ENCODE assay signal across 18 mouse cellular contexts in genomic region chr8:31454736-31455391, GRCm38 (mm10).
DNase-seq lines count a peak whose midpoint lies in the region; ATAC-seq and TF ChIP-seq lines count a peak whose summit lies in the region.
"Had no signal": no experiment of that assay in that cellular context is flagged by ENCODE, and none has a peak within 500 bp of the region (broad histone marks: within the 10 kb centered on the region; RNA-seq: fewer than 3 reads in every experiment).

No protein-coding gene starts in this region.

- H3K9me3 ChIP-seq in midbrain, embryonic 12.5 days: no peaks in the 10 kb centered on the region
- no peaks in the 10 kb centered on the region for H3K9me3 ChIP-seq in midbrain, embryonic 11.5 days (ENCODE audit: control insufficient read depth, low read length)
- H3K9me3 ChIP-seq in hindbrain, embryonic 15.5 days: no peaks in the 10 kb centered on the region
- H3K9me3 ChIP-seq: liver, embryonic 12.5 days had no signal

- no peak for TF ChIP-seq CTCF in kidney, adult 2 months (conservative IDR thresholded peaks at IDR 0.05; ENCODE audit: insufficient read depth, insufficient read length, low read depth, low read length)

- peaks cover 5% of the 10 kb centered on the region; the same call in 1 of the 2 replicates for H3K4me1 ChIP-seq in midbrain, embryonic 12.5 days
- no peaks in the 10 kb centered on the region for H3K4me1 ChIP-seq in midbrain, embryonic 11.5 days (ENCODE audit: control insufficient read depth, insufficient read depth, low read length)
- 0 out of 2 replicates have a peak, but pooled peaks cover 9% of the 10 kb centered on the region for H3K4me1 ChIP-seq in hindbrain, embryonic 15.5 days (replicated peaks)
- H3K4me1 ChIP-seq in kidney, adult 2 months (ENCODE audit: control insufficient read depth, insufficient read depth, low read length): no peaks in the 10 kb centered on the region
- H3K4me1 ChIP-seq: liver, embryonic 12.5 days had no signal

- DNase-seq in cerebellum, postnatal 14 days: peak; percentile 5 to 20
- DNase-seq in cerebellum, postnatal 4 days (ENCODE audit: low spot score in 2 of 2): no peak
- no peak for DNase-seq in midbrain, embryonic 11.5 days (ENCODE audit: low spot score, missing footprints)
- peak; percentile 39 for DNase-seq in retina, embryonic 14.5 days (ENCODE audit: low spot score)
- DNase-seq in kidney, adult 2 months: no peak
- no peak for DNase-seq in B cell, adult 2 months
- DNase-seq: adrenal gland, adult 2 months; cerebellum, adult 11 months; gastrocnemius, postnatal 10 days; heart, postnatal 10 days; left cerebral cortex, postnatal 4 days; lung, embryonic 14.5 days; lung, postnatal 4 days; thymus, adult 18-20 months had no signal

- no peaks in the 10 kb centered on the region for H3K36me3 ChIP-seq in midbrain, embryonic 12.5 days
- no peaks in the 10 kb centered on the region for H3K36me3 ChIP-seq in midbrain, embryonic 11.5 days (ENCODE audit: control insufficient read depth, insufficient read depth, low read length)
- no peaks in the 10 kb centered on the region for H3K36me3 ChIP-seq in hindbrain, embryonic 15.5 days
- no peaks in the 10 kb centered on the region for H3K36me3 ChIP-seq in kidney, adult 2 months (ENCODE audit: control insufficient read depth, insufficient read depth, low read length)
- H3K36me3 ChIP-seq: liver, embryonic 12.5 days had no signal

- TF ChIP-seq POLR2A in kidney, adult 2 months (IDR thresholded peaks at IDR 0.05; ENCODE audit: low read depth, low read length): no peak

- 41% methylated on average over 16 of the region's 16 CpGs for WGBS in midbrain, embryonic 12.5 days
- 53% methylated on average over 16 of the region's 16 CpGs for WGBS in midbrain, embryonic 11.5 days
- WGBS in hindbrain, embryonic 15.5 days: 27% methylated on average over 16 of the region's 16 CpGs
- WGBS in kidney, adult 2 months: 59% methylated on average over 16 of the region's 16 CpGs

- H3K4me2 ChIP-seq in midbrain, embryonic 12.5 days (replicated peaks): no peak overlapping the region
- H3K4me2 ChIP-seq in midbrain, embryonic 11.5 days: no peak overlapping the region
- H3K4me2 ChIP-seq in hindbrain, embryonic 15.5 days: peak overlapping the region; percentile 37
- H3K4me2 ChIP-seq: liver, embryonic 12.5 days; lung, embryonic 14.5 days had no signal

- H3K9ac ChIP-seq in midbrain, embryonic 12.5 days (replicated peaks): no peak overlapping the region
- H3K9ac ChIP-seq in midbrain, embryonic 11.5 days (ENCODE audit: low read length): no peak overlapping the region
- 0 out of 2 replicates have a peak overlapping the region, but pooled peaks have one; percentile 2 for H3K9ac ChIP-seq in hindbrain, embryonic 15.5 days
- H3K9ac ChIP-seq: liver, embryonic 12.5 days; lung, embryonic 14.5 days had no signal

- ATAC-seq in midbrain, embryonic 12.5 days (ENCODE audit: low FRiP score, low read depth): peak; percentile 34; the same call in 1 of the 2 replicates
- ATAC-seq in midbrain, embryonic 11.5 days (ENCODE audit: low FRiP score): no peak
- ATAC-seq in hindbrain, embryonic 15.5 days (ENCODE audit: low FRiP score, low read depth): no peak; the same call in 1 of the 2 replicates
- ATAC-seq: liver, embryonic 12.5 days had no signal

- H3K4me3 ChIP-seq in midbrain, embryonic 12.5 days: no peak overlapping the region
- H3K4me3 ChIP-seq in midbrain, embryonic 11.5 days (ENCODE audit: low read depth, low read length): no peak overlapping the region
- no peak overlapping the region; the same call in 1 of the 2 replicates for H3K4me3 ChIP-seq in hindbrain, embryonic 15.5 days
- no peak overlapping the region for H3K4me3 ChIP-seq in kidney, adult 2 months (ENCODE audit: insufficient read depth, low read depth, low read length)
- H3K4me3 ChIP-seq: liver, embryonic 12.5 days had no signal

- no peak overlapping the region for H3K27ac ChIP-seq in midbrain, embryonic 12.5 days (replicated peaks)
- no peak overlapping the region for H3K27ac ChIP-seq in midbrain, embryonic 11.5 days (ENCODE audit: low read depth, low read length)
- H3K27ac ChIP-seq in hindbrain, embryonic 15.5 days (replicated peaks): no peak overlapping the region
- no peak overlapping the region for H3K27ac ChIP-seq in kidney, adult 2 months (ENCODE audit: insufficient read depth, low read depth, low read length)
- H3K27ac ChIP-seq: liver, embryonic 12.5 days had no signal

- no peaks in the 10 kb centered on the region for H3K27me3 ChIP-seq in midbrain, embryonic 12.5 days
- no peaks in the 10 kb centered on the region for H3K27me3 ChIP-seq in midbrain, embryonic 11.5 days (ENCODE audit: control insufficient read depth, insufficient read depth, low read length)
- no peaks in the 10 kb centered on the region for H3K27me3 ChIP-seq in hindbrain, embryonic 15.5 days
- no peaks in the 10 kb centered on the region for H3K27me3 ChIP-seq in kidney, adult 2 months (replicated peaks; ENCODE audit: control insufficient read depth, insufficient read depth, low read length)
- H3K27me3 ChIP-seq: CH12.LX; liver, embryonic 12.5 days had no signal

Comparison
In these comparisons a context has a peak if more than half of its experiments do, and no peak if none do; other contexts are left out.
1. DNase-seq: peak in cerebellum, postnatal 14 days (2 of 2) and retina, embryonic 14.5 days (single experiment); none in cerebellum, postnatal 4 days (0 of 2), midbrain, embryonic 11.5 days (single experiment), kidney, adult 2 months (single experiment) and B cell, adult 2 months (0 of 2).